Mouse (Mus musculus): Measurements from ENCODE around the gene Pex11b. TPM values are rescaled to one million over a fixed set of nuclear protein-coding genes. Genes with fewer than 3 reads are reported as not detected.
"Not testable (repeated sequence)": the region's sequence is repeated elsewhere in the genome, so short reads cannot be mapped to it uniquely, and the experiment has no call there.

Gene Pex11b
- polyA plus RNA-seq, 1 experiment from 2014 or later, result 57.3 TPM

DNA sequence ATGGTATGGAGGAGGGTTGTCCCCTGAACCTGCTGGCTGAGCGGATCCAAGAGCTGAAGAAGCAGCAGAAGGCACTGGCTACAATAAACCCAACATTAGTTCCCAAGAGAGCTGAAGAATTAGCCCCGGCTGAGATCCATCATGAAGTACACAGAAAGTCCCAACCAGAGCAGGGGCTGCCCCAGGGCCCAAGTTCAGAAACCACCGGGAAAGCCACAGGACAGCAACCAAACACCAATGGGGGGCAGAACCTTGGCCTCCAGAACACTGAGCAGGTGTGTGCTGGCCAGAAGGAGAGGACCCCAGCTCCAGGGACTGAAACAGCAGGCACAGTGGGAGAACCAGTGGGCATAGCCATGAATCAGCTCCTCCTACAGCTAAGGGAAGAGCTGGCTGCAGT is 48.3 kb downstream of the Pex11b start:
- no peak for ATAC-seq (replicated peaks)
- Histone ChIP-seq H3K9ac (replicated peaks) (no peak overlapping the region), H3K4me3 (no peak overlapping the region), H3K27ac (replicated peaks) (no peak overlapping the region), H3K9me3 (no peaks in the 10 kb centered on the region), H3K4me2 (replicated peaks) (no peak overlapping the region), H3K4me1 (peaks cover 14% of the 10 kb centered on the region; the same call in 1 of the 2 replicates), H3K27me3 (no peaks in the 10 kb centered on the region), H3K36me3 (no peaks in the 10 kb centered on the region)
- WGBS, result 89% methylated on average over 3 of the region's 3 CpGs

DNA sequence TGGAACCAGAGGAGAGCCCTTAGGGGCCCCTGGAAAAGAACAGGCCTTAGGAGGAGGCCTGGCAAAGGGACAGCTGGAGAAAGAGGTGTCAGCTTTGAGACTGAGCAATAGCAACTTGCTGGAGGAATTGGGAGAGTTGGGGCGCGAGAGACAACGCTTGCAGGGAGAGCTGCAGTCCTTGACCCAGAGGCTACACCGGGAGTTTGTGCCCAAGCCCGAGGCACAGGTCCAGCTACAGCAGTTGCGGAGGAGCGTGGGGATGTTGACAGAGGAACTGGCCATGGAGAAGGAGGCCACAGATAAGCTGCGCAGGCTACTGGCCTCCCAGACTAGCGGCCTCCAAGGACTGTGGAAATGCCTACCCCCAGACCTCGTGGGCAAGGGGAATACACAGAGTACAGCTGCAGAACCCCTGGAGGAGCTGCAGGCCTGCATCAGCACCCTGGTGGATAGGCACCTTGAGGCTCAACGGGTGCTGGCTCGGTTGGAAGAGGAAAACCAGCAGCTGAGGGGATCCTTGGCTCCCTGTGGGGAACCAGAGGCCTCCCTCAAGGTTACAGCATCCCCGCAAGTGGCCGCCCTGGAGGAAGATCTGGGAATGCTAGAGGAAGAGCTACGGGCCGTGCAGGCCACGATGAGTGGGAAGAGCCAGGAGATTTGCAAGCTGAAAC is 49.1 kb downstream of the Pex11b start:
- Histone ChIP-seq H3K27me3 (no peaks in the 10 kb centered on the region), H3K36me3 (no peaks in the 10 kb centered on the region), H3K4me3 (peak overlapping the region; percentile 10; the same call in 1 of the 2 replicates), H3K9me3 (no peaks in the 10 kb centered on the region), H3K27ac (replicated peaks) (no peak overlapping the region), H3K9ac (replicated peaks) (0 out of 2 replicates have a peak overlapping the region, but pooled peaks have one; percentile 10), H3K4me1 (peaks cover 14% of the 10 kb centered on the region; the same call in 1 of the 2 replicates), H3K4me2 (replicated peaks) (peak overlapping the region; percentile 34)
- 66% methylated on average over 17 of the region's 17 CpGs for WGBS
- no peak for ATAC-seq (replicated peaks)

DNA sequence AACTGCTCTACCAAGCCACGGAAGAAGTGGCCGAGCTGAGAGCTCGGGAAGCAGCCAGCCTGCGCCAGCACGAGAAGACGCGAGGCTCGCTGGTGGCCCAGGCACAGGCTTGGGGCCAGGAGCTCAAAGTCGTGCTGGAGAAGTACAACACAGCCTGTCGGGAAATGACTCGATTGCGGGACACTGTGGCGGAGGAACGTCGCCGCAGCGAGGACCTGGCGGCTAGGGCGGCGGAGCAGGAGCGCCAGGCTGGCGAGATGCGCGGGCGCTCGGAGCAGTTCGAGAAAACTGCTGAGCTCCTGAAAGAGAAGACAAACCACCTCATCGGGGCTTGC is 49.6 kb downstream of the Pex11b start:
- Histone ChIP-seq H3K9ac (replicated peaks) (0 out of 2 replicates have a peak overlapping the region, but pooled peaks have one; percentile 10), H3K4me2 (replicated peaks) (peak overlapping the region; percentile 34), H3K27me3 (no peaks in the 10 kb centered on the region), H3K4me3 (peak overlapping the region; percentile 10), H3K4me1 (peaks cover 14% of the 10 kb centered on the region; the same call in 1 of the 2 replicates), H3K9me3 (no peaks in the 10 kb centered on the region), H3K36me3 (no peaks in the 10 kb centered on the region), H3K27ac (replicated peaks) (no peak overlapping the region)
- WGBS, result 43% methylated on average over 28 of the region's 28 CpGs
- ATAC-seq (replicated peaks), result no peak

DNA sequence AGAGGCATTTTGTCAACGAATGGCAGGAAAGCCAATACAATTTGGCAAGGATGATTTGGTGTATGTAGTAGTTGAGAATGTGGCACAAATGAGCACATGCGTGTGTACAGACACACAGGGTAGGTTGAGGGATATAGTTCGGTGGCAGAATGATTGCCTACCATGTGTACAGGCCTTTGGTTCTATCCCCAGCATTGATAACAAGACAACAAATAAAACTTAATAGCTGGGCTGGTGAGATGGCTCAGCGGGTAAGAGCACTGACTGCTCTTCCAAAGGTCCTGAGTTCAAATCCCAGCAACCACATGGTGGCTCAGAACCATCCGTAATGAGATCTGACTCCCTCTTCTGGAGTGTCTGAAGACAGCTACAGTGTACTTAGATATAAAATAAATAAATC is 50.9 kb downstream of the Pex11b start:
- WGBS, result 95% methylated on average over 5 of the region's 5 CpGs
- not testable (repeated sequence) for H3K27me3 ChIP-seq; H3K4me1 ChIP-seq; H3K4me3 ChIP-seq; H3K9me3 ChIP-seq; H3K4me2 ChIP-seq (replicated peaks); H3K36me3 ChIP-seq; H3K27ac ChIP-seq (replicated peaks); ATAC-seq (replicated peaks); H3K9ac ChIP-seq (replicated peaks)

DNA sequence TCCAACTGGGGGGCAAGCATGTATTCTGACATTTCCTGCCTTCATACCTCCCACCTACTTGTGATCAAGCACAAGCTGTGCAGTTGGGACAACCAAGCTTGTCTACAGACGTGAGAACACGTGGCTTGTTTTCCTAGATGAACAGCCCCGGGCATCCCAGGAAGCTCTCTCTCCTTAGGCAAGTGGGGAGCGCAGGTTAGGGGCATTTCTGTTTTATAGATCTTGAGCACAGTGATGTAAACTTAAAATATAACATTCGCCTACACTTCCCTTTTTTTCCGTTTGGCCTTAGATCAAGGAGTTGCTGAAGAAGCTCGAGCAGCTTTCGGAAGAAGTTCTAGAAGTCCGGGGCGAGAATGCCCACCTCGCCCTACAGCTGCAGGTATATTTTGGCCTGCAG is 53.7 kb downstream of the Pex11b start:
- H3K4me3 ChIP-seq, result no peak overlapping the region
- peaks cover 8% of the 10 kb centered on the region; the same call in 1 of the 2 replicates for H3K4me1 ChIP-seq
- no peaks in the 10 kb centered on the region for H3K9me3 ChIP-seq
- no peak for ATAC-seq (replicated peaks)
- WGBS, result 89% methylated on average over 11 of the region's 11 CpGs
- no peak overlapping the region for H3K27ac ChIP-seq (replicated peaks)
- H3K9ac ChIP-seq (replicated peaks), result no peak overlapping the region
- H3K27me3 ChIP-seq, result no peaks in the 10 kb centered on the region
- H3K4me2 ChIP-seq (replicated peaks), result no peak overlapping the region
- H3K36me3 ChIP-seq, result no peaks in the 10 kb centered on the region

DNA sequence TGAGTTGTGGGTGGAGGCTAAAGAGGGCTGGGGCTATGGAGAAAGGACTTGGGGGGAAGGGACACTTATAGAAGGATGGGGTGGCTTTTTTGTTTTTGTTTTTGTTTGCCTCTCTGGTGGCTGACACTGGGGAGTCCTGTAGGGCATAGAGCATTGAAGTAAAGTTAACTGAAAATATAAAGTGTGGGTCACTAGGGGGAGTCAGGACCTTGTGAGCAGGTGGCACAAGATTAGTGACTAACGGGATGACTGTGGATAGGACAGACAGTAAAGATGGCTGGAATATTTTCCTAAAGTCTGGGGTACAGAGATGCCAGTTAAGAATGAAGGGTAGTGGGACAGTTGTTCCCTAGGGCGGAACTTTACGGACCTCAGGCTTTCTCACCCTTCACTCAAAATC is 55.1 kb downstream of the Pex11b start:
- H3K27me3 ChIP-seq, result no peaks in the 10 kb centered on the region
- WGBS, result 53% methylated on average over 3 of the region's 3 CpGs
- ATAC-seq (replicated peaks), result no peak

DNA sequence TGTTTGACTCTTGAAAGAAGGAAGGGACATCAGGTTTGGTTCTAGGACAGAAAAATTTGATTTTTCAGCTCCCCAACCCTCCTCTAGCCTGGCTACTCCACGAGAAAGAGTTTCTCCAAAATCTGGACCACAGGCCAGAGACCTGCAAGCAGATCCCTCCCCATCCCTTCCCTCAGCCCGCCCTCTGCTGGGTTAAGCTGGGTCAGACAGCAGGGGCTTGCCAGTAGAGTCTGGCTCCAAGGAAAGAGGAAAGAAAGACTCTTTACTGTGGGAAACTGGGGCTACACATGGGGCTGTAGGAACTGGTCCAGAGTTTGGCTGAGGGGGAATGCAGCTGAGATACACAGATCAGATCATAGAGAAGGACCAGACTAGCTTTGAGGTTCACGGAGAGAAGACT is 57.3 kb downstream of the Pex11b start:
- Histone ChIP-seq H3K4me1 (peaks cover 8% of the 10 kb centered on the region), H3K36me3 (no peaks in the 10 kb centered on the region), H3K4me2 (replicated peaks) (no peak overlapping the region), H3K27ac (replicated peaks) (no peak overlapping the region), H3K9ac (replicated peaks) (no peak overlapping the region), H3K4me3 (no peak overlapping the region), H3K9me3 (no peaks in the 10 kb centered on the region), H3K27me3 (no peaks in the 10 kb centered on the region)
- no peak for ATAC-seq (replicated peaks)
- WGBS, result 12% methylated on average over 3 of the region's 3 CpGs

More for the DNA sequence above, 55.1 kb downstream of the Pex11b start:
- no peaks in the 10 kb centered on the region for H3K36me3 ChIP-seq
- peaks cover 1% of the 10 kb centered on the region; the same call in 1 of the 2 replicates for H3K4me1 ChIP-seq
- no peak overlapping the region for H3K27ac ChIP-seq (replicated peaks)
- H3K4me2 ChIP-seq (replicated peaks), result no peak overlapping the region
- no peak overlapping the region for H3K9ac ChIP-seq (replicated peaks)
- H3K4me3 ChIP-seq, result no peak overlapping the region
- no peaks in the 10 kb centered on the region for H3K9me3 ChIP-seq

DNA sequence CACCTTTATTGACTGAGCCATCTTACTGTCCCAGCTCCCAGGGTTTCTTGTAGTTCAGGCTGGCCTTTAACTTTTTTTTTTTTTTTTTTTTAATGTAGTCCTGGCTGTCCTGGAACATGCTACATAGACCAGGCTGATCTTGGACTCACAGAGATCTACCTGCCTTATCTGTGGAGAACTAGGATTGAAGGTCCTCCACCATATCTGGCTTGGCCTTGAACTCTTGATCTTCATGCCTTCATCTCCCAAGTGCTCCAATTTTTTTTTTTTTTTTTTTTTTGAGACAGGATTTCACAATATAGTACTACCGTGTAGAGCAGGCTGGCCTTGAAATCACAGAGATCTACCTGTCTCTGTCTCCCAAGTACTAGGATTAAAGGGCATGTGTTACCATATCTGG is 58.4 kb downstream of the Pex11b start:
- Histone ChIP-seq H3K9me3 (no peaks in the 10 kb centered on the region), H3K27me3 (no peaks in the 10 kb centered on the region), H3K27ac (replicated peaks) (no peak overlapping the region), H3K4me3 (no peak overlapping the region), H3K9ac (replicated peaks) (no peak overlapping the region), H3K36me3 (no peaks in the 10 kb centered on the region), H3K4me2 (replicated peaks) (no peak overlapping the region), H3K4me1 (peaks cover 11% of the 10 kb centered on the region)
- ATAC-seq (replicated peaks), result no peak
- WGBS, result 87% methylated on average over 1 of the region's 1 CpGs

Other genes with a start within 250 kb of the Pex11b start
- not detected in 2 replicates for gene BC107364, start 183.1 kb upstream of the Pex11b start, polyA plus RNA-seq (2015; fragmentation: Nextera tagmentation; extraction: Ambion mirVana)
- gene Hfe2, start 110.2 kb upstream of the Pex11b start, polyA plus RNA-seq (2015; fragmentation: Nextera tagmentation; extraction: Ambion mirVana), result 0.43 and 0.82 TPM in 2 replicates
- gene Txnip, start 77.4 kb upstream of the Pex11b start, polyA plus RNA-seq (2015; fragmentation: Nextera tagmentation; extraction: Ambion mirVana), result 68.4 and 69.3 TPM in 2 replicates
- 0.92 and 2.0 TPM in 2 replicates for gene Gm16253, start 58.4 kb upstream of the Pex11b start, polyA plus RNA-seq (2015; fragmentation: Nextera tagmentation; extraction: Ambion mirVana)
- 42.4 and 45.3 TPM in 2 replicates for gene Polr3gl, start 41.2 kb upstream of the Pex11b start, polyA plus RNA-seq (2015; fragmentation: Nextera tagmentation; extraction: Ambion mirVana)
- gene Ankrd34a, start 38.7 kb upstream of the Pex11b start, polyA plus RNA-seq (2015; fragmentation: Nextera tagmentation; extraction: Ambion mirVana), result 12.5 and 13.4 TPM in 2 replicates
- gene Lix1l, start 34.2 kb upstream of the Pex11b start, polyA plus RNA-seq (2015; fragmentation: Nextera tagmentation; extraction: Ambion mirVana), result 5.0 and 6.4 TPM in 2 replicates
- gene Rbm8a, start 5.4 kb upstream of the Pex11b start, polyA plus RNA-seq (2015; fragmentation: Nextera tagmentation; extraction: Ambion mirVana), result 132 and 144 TPM in 2 replicates
- 0.08 TPM in 1 of 2 replicates, not detected in the other for gene Gm42957, start 98 bp downstream of the Pex11b start, polyA plus RNA-seq (2015; fragmentation: Nextera tagmentation; extraction: Ambion mirVana)
- 0.55 and 0.65 TPM in 2 replicates for gene Itga10, start 10.2 kb downstream of the Pex11b start, polyA plus RNA-seq (2015; fragmentation: Nextera tagmentation; extraction: Ambion mirVana)
- 1.5 and 1.9 TPM in 2 replicates for gene Ankrd35, start 34.8 kb downstream of the Pex11b start, polyA plus RNA-seq (2015; fragmentation: Nextera tagmentation; extraction: Ambion mirVana)
- gene Pias3, start 61.0 kb downstream of the Pex11b start, polyA plus RNA-seq (2015; fragmentation: Nextera tagmentation; extraction: Ambion mirVana), result 27.4 and 28.9 TPM in 2 replicates
- gene Nudt17, start 73.2 kb downstream of the Pex11b start, polyA plus RNA-seq (2015; fragmentation: Nextera tagmentation; extraction: Ambion mirVana), result 6.8 and 6.9 TPM in 2 replicates
- gene Polr3c, start 92.3 kb downstream of the Pex11b start, polyA plus RNA-seq (2015; fragmentation: Nextera tagmentation; extraction: Ambion mirVana), result 33.5 and 35.7 TPM in 2 replicates
- gene Rnf115, start 92.3 kb downstream of the Pex11b start, polyA plus RNA-seq (2015; fragmentation: Nextera tagmentation; extraction: Ambion mirVana), result 59.3 and 66.6 TPM in 2 replicates
- gene Pdzk1, start 193.9 kb downstream of the Pex11b start, polyA plus RNA-seq (2015; fragmentation: Nextera tagmentation; extraction: Ambion mirVana), result 0.11 and 0.15 TPM in 2 replicates
- gene Cd160, start 194.0 kb downstream of the Pex11b start, polyA plus RNA-seq (2015; fragmentation: Nextera tagmentation; extraction: Ambion mirVana), result 0.11 and 0.19 TPM in 2 replicates